In genomic region chr6:100704197-100704573, GRCm38 (mm10) we compare ENCODE assay signal across 10 mouse cellular contexts. TPM values are rescaled to one million over a fixed set of nuclear protein-coding genes. Genes with fewer than 3 reads are reported as not detected.
DNase-seq lines count a peak whose midpoint lies in the region; ATAC-seq and TF ChIP-seq lines count a peak whose summit lies in the region.
"Had no signal": no experiment of that assay in that cellular context is flagged by ENCODE, and none has a peak within 500 bp of the region (broad histone marks: within the 10 kb centered on the region; RNA-seq: fewer than 3 reads in every experiment).

No protein-coding gene starts in this region.

- 34% methylated on average over 8 of the region's 8 CpGs for WGBS in kidney, adult 2 months
- WGBS in embryonic facial prominence, embryonic 11.5 days, result 32% methylated on average over 8 of the region's 8 CpGs
- 31% methylated on average over 8 of the region's 8 CpGs for WGBS in hindbrain, postnatal 0 days
- 31% methylated on average over 8 of the region's 8 CpGs for WGBS in midbrain, postnatal 0 days

- H3K36me3 ChIP-seq in kidney, adult 2 months (ENCODE audit: control insufficient read depth, insufficient read depth, low read length), result no peaks in the 10 kb centered on the region
- no peaks in the 10 kb centered on the region for H3K36me3 ChIP-seq in embryonic facial prominence, embryonic 11.5 days (replicated peaks; ENCODE audit: control insufficient read depth, insufficient read depth, low read depth, low read length)
- no peaks in the 10 kb centered on the region for H3K36me3 ChIP-seq in hindbrain, postnatal 0 days (ENCODE audit: insufficient read depth, low read length)
- H3K36me3 ChIP-seq in midbrain, postnatal 0 days (ENCODE audit: insufficient read depth, low read length), result no peaks in the 10 kb centered on the region
- H3K36me3 ChIP-seq: G1E had no signal

- H3K9me3 ChIP-seq in embryonic facial prominence, embryonic 11.5 days (replicated peaks; ENCODE audit: control insufficient read depth, low read length), result no peaks in the 10 kb centered on the region
- no peaks in the 10 kb centered on the region for H3K9me3 ChIP-seq in hindbrain, postnatal 0 days (ENCODE audit: low read length)
- H3K9me3 ChIP-seq in midbrain, postnatal 0 days (ENCODE audit: low read length), result no peaks in the 10 kb centered on the region

- H3K9ac ChIP-seq in embryonic facial prominence, embryonic 11.5 days (replicated peaks; ENCODE audit: low read length), result peak overlapping the region; percentile 83
- peak overlapping the region; percentile 61; the same call in 1 of the 2 replicates for H3K9ac ChIP-seq in hindbrain, postnatal 0 days (replicated peaks; ENCODE audit: low read length)
- H3K9ac ChIP-seq in midbrain, postnatal 0 days (replicated peaks; ENCODE audit: low read length, poor library complexity, severe bottlenecking), result peak overlapping the region; percentile 67

- H3K27me3 ChIP-seq in kidney, adult 2 months (replicated peaks; ENCODE audit: control insufficient read depth, insufficient read depth, low read length), result no peaks in the 10 kb centered on the region
- H3K27me3 ChIP-seq in embryonic facial prominence, embryonic 11.5 days (ENCODE audit: control insufficient read depth, insufficient read depth, low read length), result no peaks in the 10 kb centered on the region
- peaks cover 5% of the 10 kb centered on the region; the same call in 1 of the 2 replicates for H3K27me3 ChIP-seq in hindbrain, postnatal 0 days (ENCODE audit: insufficient read depth, low read length)
- H3K27me3 ChIP-seq in midbrain, postnatal 0 days (ENCODE audit: insufficient read depth, low read length), result peaks cover 22% of the 10 kb centered on the region; the same call in 1 of the 2 replicates

- H3K4me2 ChIP-seq in embryonic facial prominence, embryonic 11.5 days (ENCODE audit: low read depth, low read length), result peak overlapping the region; percentile 95
- H3K4me2 ChIP-seq in hindbrain, postnatal 0 days (ENCODE audit: low read depth, low read length), result peak overlapping the region; percentile 97
- peak overlapping the region; percentile 98 for H3K4me2 ChIP-seq in midbrain, postnatal 0 days (ENCODE audit: low read depth, low read length, poor library complexity, severe bottlenecking)

- H3K4me1 ChIP-seq in kidney, adult 2 months (ENCODE audit: control insufficient read depth, insufficient read depth, low read length), result no peaks in the 10 kb centered on the region
- H3K4me1 ChIP-seq in embryonic facial prominence, embryonic 11.5 days (ENCODE audit: control insufficient read depth, insufficient read depth, low read length), result peaks cover 2% of the 10 kb centered on the region; the same call in 1 of the 2 replicates
- H3K4me1 ChIP-seq in hindbrain, postnatal 0 days (ENCODE audit: insufficient read depth, low read length), result 0 out of 2 replicates have a peak, but pooled peaks cover 6% of the 10 kb centered on the region
- no peaks in the 10 kb centered on the region; the same call in 1 of the 2 replicates for H3K4me1 ChIP-seq in midbrain, postnatal 0 days (ENCODE audit: insufficient read depth, low read length)

- TF ChIP-seq POLR2A in kidney, adult 2 months (IDR thresholded peaks at IDR 0.05; ENCODE audit: low read depth, low read length), result no peak

- DNase-seq in kidney, adult 2 months, result no peak
- DNase-seq in kidney, adult 8-10 months, result no peak
- no peak for DNase-seq in embryonic facial prominence, embryonic 11.5 days (ENCODE audit: low spot score)
- DNase-seq in hindbrain, postnatal 0 days (ENCODE audit: low spot score), result no peak
- no peak for DNase-seq in midbrain, postnatal 0 days (ENCODE audit: low spot score)
- DNase-seq in thymus, postnatal 0 days (ENCODE audit: low spot score), result no peak
- DNase-seq in B cell, adult 2 months, result no peak
- no peak for DNase-seq in kidney, adult 18-20 months

- no peak for TF ChIP-seq CTCF in kidney, adult 2 months (conservative IDR thresholded peaks at IDR 0.05; ENCODE audit: insufficient read depth, insufficient read length, low read depth, low read length)
- no peak for TF ChIP-seq CTCF in hindbrain, postnatal 0 days (IDR thresholded peaks at IDR 0.05; ENCODE audit: low read depth)
- TF ChIP-seq CTCF in midbrain, postnatal 0 days (IDR thresholded peaks at IDR 0.05), result no peak

- peak overlapping the region; percentile 31 for H3K4me3 ChIP-seq in kidney, adult 2 months (ENCODE audit: insufficient read depth, low read depth, low read length)
- peak overlapping the region; percentile 80 for H3K4me3 ChIP-seq in embryonic facial prominence, embryonic 11.5 days (ENCODE audit: low read depth, low read length)
- H3K4me3 ChIP-seq in hindbrain, postnatal 0 days (ENCODE audit: low read length), result peak overlapping the region; percentile 67
- H3K4me3 ChIP-seq in midbrain, postnatal 0 days (ENCODE audit: low read depth, low read length), result peak overlapping the region; percentile 74

- ATAC-seq in embryonic facial prominence, embryonic 11.5 days (replicated peaks; ENCODE audit: insufficient number of reproducible peaks, low FRiP score, low TSS enrichment, low read depth), result peak; percentile 14; the same call in 1 of the 2 replicates
- ATAC-seq in hindbrain, postnatal 0 days, result peak; percentile 39; the same call in 1 of the 2 replicates
- 0 out of 2 replicates have a peak, but pooled peaks have one; percentile 5 for ATAC-seq in midbrain, postnatal 0 days (ENCODE audit: low FRiP score)

- H3K27ac ChIP-seq in kidney, adult 2 months (ENCODE audit: insufficient read depth, low read depth, low read length), result no peak overlapping the region
- H3K27ac ChIP-seq in embryonic facial prominence, embryonic 11.5 days (replicated peaks; ENCODE audit: low read depth, low read length), result no peak overlapping the region; the same call in 1 of the 2 replicates
- no peak overlapping the region for H3K27ac ChIP-seq in hindbrain, postnatal 0 days
- H3K27ac ChIP-seq in midbrain, postnatal 0 days (ENCODE audit: low read depth, low read length), result no peak overlapping the region

RNA-seq across cellular contexts. Expression of gene Gxylt2, which starts 0.3 kb away (rescaled TPM):
- 0.66 and 0.86 TPM in 2 replicates for polyA plus RNA-seq in kidney, adult 2 months (2012; rRNA removed)
- polyA plus RNA-seq in embryonic facial prominence, embryonic 11.5 days (2014; fragmentation: Nextera tagmentation; extraction: Ambion mirVana), result 6.6 and 6.9 TPM in 2 replicates
- total RNA-seq in hindbrain, postnatal 0 days (2014; rRNA removed), result 1.9 and 2.5 TPM in 2 replicates
- polyA plus RNA-seq in hindbrain, postnatal 0 days (2015; fragmentation: Nextera tagmentation; extraction: Ambion mirVana), result 2.4 and 2.7 TPM in 2 replicates
- total RNA-seq in midbrain, postnatal 0 days (2014; rRNA removed), result 3.1 and 3.2 TPM in 2 replicates
- 1.8 and 2.0 TPM in 2 replicates for polyA plus RNA-seq in midbrain, postnatal 0 days (2015; fragmentation: Nextera tagmentation; extraction: Ambion mirVana)
- polyA plus RNA-seq in thymus, postnatal 0 days (2015; fragmentation: Nextera tagmentation; extraction: Ambion mirVana), result 0.96 and 1.2 TPM in 2 replicates
- total RNA-seq: megakaryocyte progenitor cell, adult 5-6 weeks had no signal
- polyA plus RNA-seq: G1E had no signal

RNA-seq across cellular contexts. Expression of gene Shq1, which starts 33.2 kb away (rescaled TPM):
- polyA plus RNA-seq in kidney, adult 2 months (2012; rRNA removed), result 4.0 and 4.6 TPM in 2 replicates
- polyA plus RNA-seq in embryonic facial prominence, embryonic 11.5 days (2014; fragmentation: Nextera tagmentation; extraction: Ambion mirVana), result 17.5 and 21.7 TPM in 2 replicates
- total RNA-seq in hindbrain, postnatal 0 days (2014; rRNA removed), result 4.1 and 8.1 TPM in 2 replicates
- 4.3 and 5.1 TPM in 2 replicates for polyA plus RNA-seq in hindbrain, postnatal 0 days (2015; fragmentation: Nextera tagmentation; extraction: Ambion mirVana)
- 4.3 and 5.6 TPM in 2 replicates for total RNA-seq in midbrain, postnatal 0 days (2014; rRNA removed)
- 3.7 and 5.6 TPM in 2 replicates for polyA plus RNA-seq in midbrain, postnatal 0 days (2015; fragmentation: Nextera tagmentation; extraction: Ambion mirVana)
- 14.0 and 15.4 TPM in 2 replicates for polyA plus RNA-seq in thymus, postnatal 0 days (2015; fragmentation: Nextera tagmentation; extraction: Ambion mirVana)
